Mouse (Mus musculus): Measurements from ENCODE around the gene Gm14190. TPM values are rescaled to one million over a fixed set of nuclear protein-coding genes. Genes with fewer than 3 reads are reported as not detected.
"Not testable (repeated sequence)": the region's sequence is repeated elsewhere in the genome, so short reads cannot be mapped to it uniquely, and the experiment has no call there.

Gm14190 gene
- polyA plus RNA-seq, 1 experiment = not detected

DNA sequence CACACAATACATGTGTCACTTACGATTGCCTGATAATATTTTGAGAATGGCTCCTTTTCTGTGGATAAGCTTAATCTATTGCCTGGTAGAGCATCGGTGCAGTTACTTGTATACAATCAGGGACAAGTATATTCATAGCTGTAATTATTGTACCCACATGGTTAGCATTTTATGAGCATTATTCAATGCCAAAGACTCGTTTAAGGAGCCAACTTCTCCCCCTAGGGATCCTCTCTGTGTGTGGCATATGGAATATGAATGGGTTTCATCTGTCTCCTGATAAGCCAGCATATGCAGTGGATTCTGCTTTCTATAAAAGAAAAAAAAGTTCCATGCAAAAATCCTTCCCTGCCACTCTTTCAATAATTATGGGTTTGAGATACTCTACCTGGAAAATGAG, 46.2 kb downstream of the Gm14190 start:
- no peak for TF ChIP-seq POLR2A (IDR thresholded peaks at IDR 0.05; ENCODE audit: borderline replicate concordance, extremely low read depth, insufficient read depth, insufficient read length, poor library complexity, severe bottlenecking)
- no peak for TF ChIP-seq CTCF (IDR thresholded peaks at IDR 0.05; ENCODE audit: borderline replicate concordance, extremely low read depth, insufficient read depth, insufficient read length)
- DNase-seq (ENCODE audit: low read depth) = peak; percentile 56

GRCm38 (mm10) chr11:99643635-99644139, 46.9 kb downstream of the Gm14190 start, which contains the start of gene Krtap4-7:
Gene Krtap4-7 (minus strand): TSS chr11:99644089.
- not testable (repeated sequence) for DNase-seq (ENCODE audit: low read depth)

- no peak for TF ChIP-seq POLR2A (IDR thresholded peaks at IDR 0.05; ENCODE audit: borderline replicate concordance, extremely low read depth, insufficient read depth, insufficient read length, poor library complexity, severe bottlenecking)
- no peak for TF ChIP-seq CTCF (IDR thresholded peaks at IDR 0.05; ENCODE audit: borderline replicate concordance, extremely low read depth, insufficient read depth, insufficient read length)
- no peak for DNase-seq (ENCODE audit: low read depth)
Measured at GRCm38 (mm10) chr11:99640926-99641325, 49.6 kb downstream of the Gm14190 start.

Other genes starting within 250 kb of the Gm14190 start
- 0.08 TPM in 1 of 2 replicates, not detected in the other for gene Krt23, start 197.6 kb downstream of the Gm14190 start, polyA plus RNA-seq (2012; rRNA removed)
- gene Krt39, start 169.4 kb downstream of the Gm14190 start, polyA plus RNA-seq (2012; rRNA removed) = not detected in 2 replicates
- gene Krt40, start 147.6 kb downstream of the Gm14190 start, polyA plus RNA-seq (2012; rRNA removed) = not detected in 2 replicates
- gene Krtap3-3, start 139.9 kb downstream of the Gm14190 start, polyA plus RNA-seq (2012; rRNA removed) = not detected in 2 replicates
- not detected in 2 replicates for gene Krtap3-2, start 133.9 kb downstream of the Gm14190 start, polyA plus RNA-seq (2012; rRNA removed)
- gene Gm11939, start 131.3 kb downstream of the Gm14190 start, polyA plus RNA-seq (2012; rRNA removed) = not detected in 2 replicates
- not detected in 2 replicates for gene Krtap3-1, start 124.1 kb downstream of the Gm14190 start, polyA plus RNA-seq (2012; rRNA removed)
- not detected in 2 replicates for gene Krtap1-5, start 109.7 kb downstream of the Gm14190 start, polyA plus RNA-seq (2012; rRNA removed)
- not detected in 2 replicates for gene Krtap1-4, start 107.1 kb downstream of the Gm14190 start, polyA plus RNA-seq (2012; rRNA removed)
- not detected in 2 replicates for gene Krtap1-3, start 99.4 kb downstream of the Gm14190 start, polyA plus RNA-seq (2012; rRNA removed)
- not detected in 2 replicates for gene Krtap9-3, start 92.6 kb downstream of the Gm14190 start, polyA plus RNA-seq (2012; rRNA removed)
- not detected in 2 replicates for gene Gm11938, start 87.4 kb downstream of the Gm14190 start, polyA plus RNA-seq (2012; rRNA removed)
- not detected in 2 replicates for gene Gm11937, start 80.6 kb downstream of the Gm14190 start, polyA plus RNA-seq (2012; rRNA removed)
- gene Krtap2-4, start 75.9 kb downstream of the Gm14190 start, polyA plus RNA-seq (2012; rRNA removed) = not detected in 2 replicates
- not detected in 2 replicates for gene Gm11562, start 70.3 kb downstream of the Gm14190 start, polyA plus RNA-seq (2012; rRNA removed)
- not detected in 2 replicates for gene Krtap4-1, start 62.5 kb downstream of the Gm14190 start, polyA plus RNA-seq (2012; rRNA removed)
- gene Krtap4-2, start 55.7 kb downstream of the Gm14190 start, polyA plus RNA-seq (2012; rRNA removed) = not detected in 2 replicates
- gene Krtap4-7, start 46.7 kb downstream of the Gm14190 start, polyA plus RNA-seq (2012; rRNA removed) = not detected in 2 replicates
- not detected in 2 replicates for gene Gm11555, start 40.5 kb downstream of the Gm14190 start, polyA plus RNA-seq (2012; rRNA removed)
- gene Gm11563, start 31.8 kb downstream of the Gm14190 start, polyA plus RNA-seq (2012; rRNA removed) = not detected in 2 replicates
- not detected in 2 replicates for gene Krtap4-6, start 24.8 kb downstream of the Gm14190 start, polyA plus RNA-seq (2012; rRNA removed)
- gene Gm14180, start 43.5 kb upstream of the Gm14190 start, polyA plus RNA-seq (2012; rRNA removed) = not detected in 2 replicates
- not detected in 2 replicates for gene Gm11595, start 82.2 kb upstream of the Gm14190 start, polyA plus RNA-seq (2012; rRNA removed)
- gene Krtap4-8, start 90.0 kb upstream of the Gm14190 start, polyA plus RNA-seq (2012; rRNA removed) = not detected in 2 replicates
- gene Krtap4-9, start 94.5 kb upstream of the Gm14190 start, polyA plus RNA-seq (2012; rRNA removed) = not detected in 2 replicates
- gene Gm11596, start 102.7 kb upstream of the Gm14190 start, polyA plus RNA-seq (2012; rRNA removed) = not detected in 2 replicates
- not detected in 2 replicates for gene Gm11569, start 108.2 kb upstream of the Gm14190 start, polyA plus RNA-seq (2012; rRNA removed)
- not detected in 2 replicates for gene Gm11554, start 113.7 kb upstream of the Gm14190 start, polyA plus RNA-seq (2012; rRNA removed)
- not detected in 2 replicates for gene Krtap4-13, start 119.2 kb upstream of the Gm14190 start, polyA plus RNA-seq (2012; rRNA removed)
- not detected in 2 replicates for gene Gm11564, start 124.9 kb upstream of the Gm14190 start, polyA plus RNA-seq (2012; rRNA removed)
- gene 2300003K06Rik, start 147.3 kb upstream of the Gm14190 start, polyA plus RNA-seq (2012; rRNA removed) = not detected in 2 replicates
- not detected in 2 replicates for gene Krtap4-16, start 160.9 kb upstream of the Gm14190 start, polyA plus RNA-seq (2012; rRNA removed)
- gene Gm11568, start 167.2 kb upstream of the Gm14190 start, polyA plus RNA-seq (2012; rRNA removed) = not detected in 2 replicates
- gene Gm11559, start 173.7 kb upstream of the Gm14190 start, polyA plus RNA-seq (2012; rRNA removed) = not detected in 2 replicates
- not detected in 2 replicates for gene Krtap9-1, start 182.6 kb upstream of the Gm14190 start, polyA plus RNA-seq (2012; rRNA removed)
- gene Gm11567, start 188.4 kb upstream of the Gm14190 start, polyA plus RNA-seq (2012; rRNA removed) = not detected in 2 replicates
- gene Krtap31-1, start 217.2 kb upstream of the Gm14190 start, polyA plus RNA-seq (2012; rRNA removed) = not detected in 2 replicates
- gene Gm11565, start 224.0 kb upstream of the Gm14190 start, polyA plus RNA-seq (2012; rRNA removed) = not detected in 2 replicates
- not detected in 2 replicates for gene Krtap31-2, start 245.6 kb upstream of the Gm14190 start, polyA plus RNA-seq (2012; rRNA removed)

Data from brain, embryonic 14.5 days (tissue).